Mouse (Mus musculus): ENCODE results near the gene Gsc2. TPM values are rescaled to one million over a fixed set of nuclear protein-coding genes. Genes with fewer than 3 reads are reported as not detected.
A peak's percentile ranks its signal among the peaks of the same experiment; 100 is the strongest.

The Gsc2 gene
- total and polyA plus RNA-seq, 3 experiments, result not detected

DNA sequence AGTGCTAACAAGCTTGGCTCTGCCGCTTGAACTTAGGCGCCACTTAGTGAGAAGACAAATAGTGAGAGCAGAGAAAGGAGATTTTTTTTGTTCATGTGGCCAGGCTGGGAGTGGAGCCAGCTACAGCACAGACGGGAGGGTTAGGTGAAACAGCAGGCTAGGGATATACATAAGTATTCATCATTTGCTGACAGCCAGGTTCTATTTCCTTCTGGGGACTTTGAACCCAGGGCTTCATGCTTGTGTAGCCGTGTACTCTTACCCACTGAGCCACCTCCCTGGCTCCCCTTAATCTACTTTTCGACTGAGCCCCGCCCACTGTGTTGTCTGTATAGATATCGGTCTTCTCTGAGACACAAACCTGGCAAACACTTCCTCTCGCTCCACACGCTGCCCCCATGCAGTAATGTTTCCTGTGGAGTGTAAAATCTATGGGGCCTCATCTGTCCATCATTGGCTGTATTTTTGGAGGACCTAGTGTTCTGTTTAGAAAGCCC is 24.4 kb upstream of the Gsc2 start (continued):
- TF ChIP-seq HCFC1 (IDR thresholded peaks at IDR 0.05; ENCODE audit: low read depth, low read length) (peak; percentile 42; the same call in 1 of the 2 replicates), GABPA (IDR thresholded peaks at IDR 0.05; ENCODE audit: low read depth, low read length) (no peak), NRF1 (IDR thresholded peaks at IDR 0.05; ENCODE audit: insufficient read depth, low read depth, low read length, poor library complexity, severe bottlenecking) (no peak), EP300 (IDR thresholded peaks at IDR 0.05; ENCODE audit: low read depth in 1 of 2, low read length in 2 of 2) (peak; percentile 51 to 58; a peak in 3 of 4 replicates), MXI1 (IDR thresholded peaks at IDR 0.05; ENCODE audit: low read depth, low read length) (peak; percentile 36), SIN3A (IDR thresholded peaks at IDR 0.05; ENCODE audit: low read length) (peak; percentile 56), ZMIZ1 (IDR thresholded peaks at IDR 0.05; ENCODE audit: low read depth, low read length) (peak; percentile 85), TBP (IDR thresholded peaks at IDR 0.05; ENCODE audit: low read depth, low read length) (peak; percentile 91), TCF12 (IDR thresholded peaks at IDR 0.05; ENCODE audit: low read depth, low read length) (peak; percentile 54), JUND (IDR thresholded peaks at IDR 0.05; ENCODE audit: low read depth, low read length) (no peak), RCOR1 (IDR thresholded peaks at IDR 0.05; ENCODE audit: low read depth, low read length) (no peak)

GRCm38 (mm10) chr16:17938821-17939220 is 24.0 kb upstream of the Gsc2 start:
- Histone ChIP-seq H3K27me3 (ENCODE audit: control insufficient read depth in 1 of 2, insufficient read depth in 2 of 2, low read length in 2 of 2) (no peaks in the 10 kb centered on the region), H3K79me2 (ENCODE audit: control insufficient read depth, insufficient read depth, low read length, poor library complexity) (no peaks in the 10 kb centered on the region), H3K4me3 (ENCODE audit: control insufficient read depth in 1 of 2, insufficient read depth in 1 of 2, low read depth in 2 of 2, low read length in 2 of 2) (peak overlapping the region; percentile 37 to 43), H3K36me3 (ENCODE audit: control insufficient read depth in 1 of 2, insufficient read depth in 2 of 2, low read length in 2 of 2) (peaks cover 0 to 20% of the 10 kb centered on the region in 2 experiments; a peak in 2 of 4 replicates), H3K4me1 (ENCODE audit: control insufficient read depth in 1 of 2, insufficient read depth in 2 of 2, low read length in 2 of 2) (peaks cover 21 to 27% of the 10 kb centered on the region in 2 experiments), H3K27ac (ENCODE audit: control insufficient read depth, low read depth, low read length) (peak overlapping the region; percentile 87), H3K9me3 (replicated peaks; ENCODE audit: insufficient read depth, low read length) (no peaks in the 10 kb centered on the region), H3K9ac (ENCODE audit: control insufficient read depth, low read depth, low read length, poor library complexity, severe bottlenecking) (peak overlapping the region; percentile 61)
- peak; percentile 92 for DNase-seq (ENCODE audit: low read depth, low spot score)
- TF ChIP-seq SMC3 (IDR thresholded peaks at IDR 0.05; ENCODE audit: low read depth, low read length) (peak; percentile 76), CHD2 (IDR thresholded peaks at IDR 0.05; ENCODE audit: low read length) (no peak), SIN3A (IDR thresholded peaks at IDR 0.05; ENCODE audit: low read length) (0 out of 2 replicates have a peak, but pooled peaks have one; percentile 19), HCFC1 (IDR thresholded peaks at IDR 0.05; ENCODE audit: low read depth, low read length) (peak; percentile 61), MAZ (IDR thresholded peaks at IDR 0.05; ENCODE audit: low read depth, low read length) (no peak), POLR2AphosphoS5 (IDR thresholded peaks at IDR 0.05; ENCODE audit: borderline replicate concordance, low read depth, low read length) (no peak), GABPA (IDR thresholded peaks at IDR 0.05; ENCODE audit: low read depth, low read length) (no peak), USF2 (IDR thresholded peaks at IDR 0.05; ENCODE audit: borderline replicate concordance in 1 of 2, insufficient read depth in 1 of 2, low read depth in 1 of 2, low read length in 2 of 2) (no peak), NRF1 (IDR thresholded peaks at IDR 0.05; ENCODE audit: insufficient read depth, low read depth, low read length, poor library complexity, severe bottlenecking) (no peak), POLR2A (IDR thresholded peaks at IDR 0.05; ENCODE audit: control insufficient read depth in 1 of 2, insufficient read depth in 1 of 2, low read depth in 1 of 2, low read length in 2 of 2, poor library complexity in 1 of 2) (no peak), MAFK (IDR thresholded peaks at IDR 0.05; ENCODE audit: borderline replicate concordance, low read depth, low read length) (no peak), RCOR1 (IDR thresholded peaks at IDR 0.05; ENCODE audit: low read depth, low read length) (no peak), E2F4 (IDR thresholded peaks at IDR 0.05; ENCODE audit: borderline replicate concordance, low read depth, low read length) (no peak), TCF12 (IDR thresholded peaks at IDR 0.05; ENCODE audit: low read depth, low read length) (0 out of 2 replicates have a peak, but pooled peaks have one; percentile 7), MYC (IDR thresholded peaks at IDR 0.05; ENCODE audit: low read depth, low read length) (peak; percentile 11; the same call in 1 of the 2 replicates), CHD1 (IDR thresholded peaks at IDR 0.05; ENCODE audit: low read depth, low read length) (no peak), ZC3H11A (IDR thresholded peaks at IDR 0.05; ENCODE audit: low read depth, low read length) (peak; percentile 66), TAL1 (IDR thresholded peaks at IDR 0.05; ENCODE audit: low read length) (no peak), MEF2A (IDR thresholded peaks at IDR 0.05; ENCODE audit: extremely low read depth, insufficient replicate concordance, low read depth, low read length, poor library complexity, severe bottlenecking) (no peak), ZMIZ1 (IDR thresholded peaks at IDR 0.05; ENCODE audit: low read depth, low read length) (no peak), GATA1 (IDR thresholded peaks at IDR 0.05; ENCODE audit: low read depth, low read length) (no peak), MYB (IDR thresholded peaks at IDR 0.05; ENCODE audit: low read depth, low read length) (no peak), ZKSCAN1 (IDR thresholded peaks at IDR 0.05; ENCODE audit: low read depth, low read length) (no peak), KAT2A (conservative IDR thresholded peaks at IDR 0.05; ENCODE audit: low read depth, low read length) (no peak), CTCF (IDR thresholded peaks at IDR 0.05 in 2 of 3, conservative IDR thresholded peaks at IDR 0.05 in 1 of 3; ENCODE audit: control insufficient read depth in 1 of 3, insufficient read depth in 1 of 3, low read depth in 2 of 3, low read length in 3 of 3, poor library complexity in 1 of 3, severe bottlenecking in 1 of 3) (peak; percentile 81 to 89 (median 86)), ZNF384 (IDR thresholded peaks at IDR 0.05; ENCODE audit: low read depth, low read length) (peak; percentile 33; the same call in 1 of the 2 replicates), BHLHE40 (IDR thresholded peaks at IDR 0.05; ENCODE audit: borderline replicate concordance, low read depth, low read length) (0 out of 2 replicates have a peak, but pooled peaks have one; percentile 39), TBP (IDR thresholded peaks at IDR 0.05; ENCODE audit: low read depth, low read length) (no peak), USF1 (IDR thresholded peaks at IDR 0.05; ENCODE audit: low read depth, low read length) (no peak), MXI1 (IDR thresholded peaks at IDR 0.05; ENCODE audit: low read depth, low read length) (0 out of 2 replicates have a peak, but pooled peaks have one; percentile 11)

All from MEL (cell line).